Mouse (Mus musculus) stomach, embryonic 16.5 days (tissue): Measurements from ENCODE around the gene Arid1a. TPM values are rescaled to one million over a fixed set of nuclear protein-coding genes. Genes with fewer than 3 reads are reported as not detected.
"Not testable (repeated sequence)": the region's sequence is repeated elsewhere in the genome, so short reads cannot be mapped to it uniquely, and the experiment has no call there.

ENCODE experiments used
- ATAC-seq: fragments of 200-750 bp; cut with Nextera tagmentation; 2 replicates; pipeline ENCODE4 v1.8.0; 2017; ENCODE audit warnings: moderate number of reproducible peaks, moderate TSS enrichment; ENCODE audit not compliant: insufficient read depth, low FRiP score
- H3K27ac ChIP-seq: fragments of 300-500 bp; sonication (generic); 2 replicates; pipeline ENCODE4 v1.5.1; 2014; ENCODE audit warnings: low read length
- H3K27me3 ChIP-seq: fragments of 300-500 bp; sonication (generic); 2 replicates; pipeline ENCODE4 v1.6.1; 2014; ENCODE audit warnings: low read length, control low read depth, mixed read lengths; ENCODE audit not compliant: control insufficient read depth, insufficient read depth
- H3K36me3 ChIP-seq: fragments of 300-500 bp; sonication (generic); 2 replicates; pipeline ENCODE4 v1.6.1; 2014; ENCODE audit warnings: low read length; ENCODE audit not compliant: control insufficient read depth, insufficient read depth
- H3K4me1 ChIP-seq: fragments of 300-500 bp; sonication (generic); 2 replicates; pipeline ENCODE4 v1.6.1; 2014; ENCODE audit warnings: low read length, control low read depth, mixed read lengths; ENCODE audit not compliant: control insufficient read depth, insufficient read depth
- H3K4me2 ChIP-seq: fragments of 300-500 bp; sonication (generic); 2 replicates; pipeline ENCODE4 v1.6.1; 2014; ENCODE audit warnings: low read depth, low read length, mixed read lengths
- H3K4me3 ChIP-seq: fragments of 300-500 bp; sonication (generic); replicated peaks from 2 replicates; pipeline ENCODE4 v1.5.1; 2014; ENCODE audit warnings: mild to moderate bottlenecking, low read length
- H3K9ac ChIP-seq: fragments of 300-500 bp; sonication (generic); 2 replicates; pipeline ENCODE4 v1.6.1; 2014; ENCODE audit warnings: low read length
- H3K9me3 ChIP-seq: fragments of 300-500 bp; sonication (generic); replicated peaks from 2 replicates; pipeline ENCODE4 v1.6.1; 2016; ENCODE audit warnings: low read length, control low read depth; ENCODE audit not compliant: control insufficient read depth
- WGBS: fragments of 180-500 bp; shearing (Covaris S2); extraction: QIAGEN DNeasy Blood & Tissue Kit; methylation state at CpG from one replicate; pipeline ENCODE4 v1.1.7; 2014; 5-methylcytosine and 5-hydroxymethylcytosine counted together
- polyA plus RNA-seq: library from polyadenylated mRNA; unstranded; fragments of >200 nt; fragmentation: Nextera tagmentation; extraction: Ambion mirVana; gene quantifications from 2 replicates; pipeline ENCODE4 v1.2.1, GENCODE M21; 2015

Gene Arid1a
- polyA plus RNA-seq, 1 experiment from 2014 or later = 26.1 TPM

DNA sequence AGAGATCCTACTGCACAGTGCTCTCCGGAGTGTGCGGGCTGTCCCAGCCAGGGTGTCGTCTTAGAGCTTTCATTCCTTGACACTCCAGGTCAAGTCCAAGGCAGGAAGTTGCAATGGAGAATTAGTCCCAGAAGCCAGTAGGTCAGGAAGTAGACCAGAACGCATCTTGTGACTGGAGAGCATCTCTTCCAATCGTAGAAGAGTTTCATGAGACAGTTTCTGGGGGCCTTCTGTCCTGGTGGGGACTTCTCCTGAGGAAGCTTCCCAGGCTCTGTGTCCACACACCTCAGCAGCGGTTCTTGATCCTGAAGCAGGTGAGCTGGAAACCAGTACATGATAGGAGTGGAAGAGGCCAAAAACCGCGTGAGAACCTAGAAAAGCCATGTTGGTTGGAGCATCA is 94.1 kb downstream of the Arid1a start:
- H3K9me3 ChIP-seq = no peaks in the 10 kb centered on the region
- no peak for ATAC-seq
- whole genome bisulfite sequencing = 88% methylated on average over 8 of the region's 8 CpGs

DNA sequence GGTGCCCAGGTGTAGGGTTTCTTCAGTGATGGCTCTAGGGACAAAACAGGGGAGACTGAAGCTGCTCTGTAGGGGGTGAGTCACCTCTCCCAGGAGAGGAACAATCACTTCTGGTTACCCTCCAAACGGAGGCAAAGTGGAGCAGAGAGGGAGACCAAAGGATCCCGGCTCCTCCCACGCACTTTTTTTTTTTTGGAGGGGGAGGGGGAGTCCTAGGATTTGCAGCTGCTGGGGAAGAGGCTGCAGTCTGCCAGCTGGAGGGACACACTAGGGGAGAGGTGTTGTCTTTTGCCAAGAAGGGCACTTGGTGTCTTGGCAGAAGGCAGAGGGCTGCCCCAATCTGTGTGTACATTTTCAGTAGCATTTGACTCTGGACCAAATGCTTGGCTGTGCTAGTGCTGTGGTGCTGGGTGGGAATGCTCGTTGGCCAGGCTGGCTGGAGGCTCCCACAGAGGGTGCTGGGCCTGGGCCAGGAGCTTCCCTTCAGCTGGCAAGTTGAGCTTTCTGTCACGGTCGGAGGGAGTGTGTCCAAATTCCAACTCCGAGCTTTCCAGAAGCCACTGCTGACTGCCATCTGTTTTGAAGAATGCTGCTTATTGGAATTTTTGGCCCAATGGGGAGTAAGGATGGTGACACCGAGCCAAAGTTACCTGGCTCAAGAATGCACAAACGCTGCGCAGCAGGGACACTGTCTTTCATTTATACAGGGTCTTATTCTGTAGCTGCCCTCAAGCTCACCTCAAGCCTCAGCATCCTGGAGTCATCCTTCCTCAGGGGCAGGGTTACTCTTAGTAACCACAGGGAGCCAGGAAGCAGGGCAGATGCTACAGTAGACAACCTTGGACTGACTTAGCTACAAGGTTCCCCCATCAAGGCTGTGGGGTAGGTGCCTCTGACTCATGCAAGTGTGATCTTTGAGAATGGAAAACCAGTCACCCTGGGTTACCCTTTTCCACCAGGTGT is 96.1 kb downstream of the Arid1a start:
- Histone ChIP-seq H3K27me3 (no peaks in the 10 kb centered on the region), H3K9ac (peak overlapping the region; percentile 64), H3K27ac (peak overlapping the region; percentile 93), H3K4me1 (peaks cover 44% of the 10 kb centered on the region), H3K4me3 (peak overlapping the region; percentile 32), H3K4me2 (peak overlapping the region; percentile 48), H3K36me3 (no peaks in the 10 kb centered on the region), H3K9me3 (no peaks in the 10 kb centered on the region)
- WGBS = 9% methylated on average over 10 of the region's 10 CpGs
- peak; percentile 45 for ATAC-seq

More for the DNA sequence above, 94.1 kb downstream of the Arid1a start:
- H3K27ac ChIP-seq = no peak overlapping the region
- H3K27me3 ChIP-seq = no peaks in the 10 kb centered on the region
- H3K4me1 ChIP-seq = peaks cover 47% of the 10 kb centered on the region
- H3K9ac ChIP-seq = no peak overlapping the region
- no peak overlapping the region for H3K4me3 ChIP-seq
- H3K4me2 ChIP-seq = no peak overlapping the region
- no peaks in the 10 kb centered on the region for H3K36me3 ChIP-seq

DNA sequence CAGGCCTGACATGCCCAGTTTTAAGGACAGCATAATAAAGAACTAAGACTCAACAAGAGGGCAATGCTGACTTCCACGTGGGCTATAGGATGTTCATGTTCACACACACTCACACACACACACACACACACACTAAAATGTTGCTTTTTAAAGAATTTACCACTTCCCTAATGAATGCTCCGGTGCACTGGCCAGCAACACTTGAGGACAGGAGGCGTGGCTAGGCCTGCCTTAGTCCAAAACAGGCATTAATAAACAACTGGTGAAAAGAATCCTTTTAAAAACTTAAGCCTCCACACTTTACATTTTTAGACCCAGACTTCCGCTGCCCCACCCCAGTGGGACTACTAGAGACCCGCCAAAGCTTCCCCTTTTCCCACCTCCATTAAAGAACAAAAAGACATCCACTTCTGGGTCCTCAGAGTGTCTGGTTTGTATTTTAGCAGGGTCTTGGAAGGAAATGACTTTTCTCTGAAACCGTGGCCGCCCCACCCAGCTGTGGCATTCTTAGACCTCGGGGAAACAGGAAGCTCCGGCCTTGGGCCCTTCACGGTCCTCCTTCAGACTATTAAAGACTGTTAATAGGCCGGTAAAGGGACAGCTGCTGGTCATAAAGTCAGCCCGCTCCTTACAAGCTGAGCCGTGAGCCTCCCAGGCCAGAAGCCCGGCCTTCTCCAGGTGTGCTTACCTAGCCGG is 96.9 kb downstream of the Arid1a start:
- peak overlapping the region; percentile 93 for H3K27ac ChIP-seq
- H3K27me3 ChIP-seq = no peaks in the 10 kb centered on the region
- 9% methylated on average over 15 of the region's 15 CpGs for WGBS
- peaks cover 38% of the 10 kb centered on the region for H3K4me1 ChIP-seq
- H3K4me3 ChIP-seq = peak overlapping the region; percentile 32
- no peaks in the 10 kb centered on the region for H3K36me3 ChIP-seq
- peak overlapping the region; percentile 48 for H3K4me2 ChIP-seq
- H3K9me3 ChIP-seq = no peaks in the 10 kb centered on the region
- ATAC-seq = peak; percentile 30
- peak overlapping the region; percentile 64 for H3K9ac ChIP-seq

DNA sequence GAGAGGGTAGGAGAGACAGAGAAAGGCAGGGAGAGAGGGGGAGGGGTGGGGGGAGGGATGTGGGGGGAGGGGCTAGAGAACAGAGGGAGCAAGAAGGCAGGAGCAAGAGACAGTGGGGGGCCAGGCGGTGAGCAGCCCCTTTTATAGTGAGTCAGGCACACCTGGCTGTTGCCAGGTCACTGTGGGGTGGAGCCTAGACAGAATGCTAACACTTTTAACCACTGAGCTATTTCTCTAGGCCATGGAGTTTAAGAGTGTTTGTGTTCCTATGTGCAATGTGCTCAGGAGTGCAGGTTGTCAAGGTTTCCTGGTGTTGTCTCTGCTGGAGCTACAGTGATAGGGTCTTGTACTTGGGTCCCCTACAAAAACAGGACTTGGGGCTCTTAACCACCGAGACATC is 97.8 kb downstream of the Arid1a start:
- no peaks in the 10 kb centered on the region for H3K9me3 ChIP-seq
- peak overlapping the region; percentile 48; the same call in 1 of the 2 replicates for H3K4me2 ChIP-seq
- H3K4me1 ChIP-seq = peaks cover 38% of the 10 kb centered on the region
- H3K27me3 ChIP-seq = no peaks in the 10 kb centered on the region
- H3K4me3 ChIP-seq = no peak overlapping the region
- peak overlapping the region; percentile 93 for H3K27ac ChIP-seq
- no peak for ATAC-seq
- 49% methylated on average over 2 of the region's 2 CpGs for WGBS
- no peaks in the 10 kb centered on the region for H3K36me3 ChIP-seq
- H3K9ac ChIP-seq = peak overlapping the region; percentile 50; the same call in 1 of the 2 replicates

DNA sequence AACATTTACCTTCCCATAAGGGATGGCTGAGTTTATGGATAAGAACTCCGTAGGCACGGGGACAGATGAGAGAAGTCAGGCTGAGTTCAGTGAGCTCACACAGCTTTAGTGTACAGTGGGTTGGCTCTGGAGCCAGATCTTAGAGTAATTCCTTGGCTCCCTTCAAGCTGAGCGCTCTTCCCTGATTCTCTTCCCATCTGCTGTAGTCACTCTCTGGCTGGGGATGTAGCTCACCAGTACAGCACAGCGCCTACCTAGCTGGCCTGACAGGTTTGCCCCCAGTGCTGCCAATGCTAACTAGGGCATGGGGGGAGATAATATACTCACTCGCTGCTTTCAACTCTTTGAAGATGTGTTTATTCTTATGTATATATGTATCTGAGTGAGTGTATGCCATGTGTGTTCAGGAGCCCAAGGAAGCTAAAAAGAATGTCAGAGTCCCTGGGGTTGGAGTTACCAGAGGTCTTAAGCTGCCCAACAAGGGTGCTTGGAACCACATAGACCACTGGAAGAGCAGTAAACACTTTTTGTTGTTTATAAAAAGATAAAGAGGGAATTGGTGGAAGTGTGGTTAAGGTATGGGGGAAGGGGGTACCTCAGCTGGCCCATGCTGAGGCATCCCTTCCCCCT is 98.6 kb downstream of the Arid1a start:
- no peak overlapping the region for H3K4me2 ChIP-seq
- H3K36me3 ChIP-seq = no peaks in the 10 kb centered on the region
- no peaks in the 10 kb centered on the region for H3K27me3 ChIP-seq
- no peak for ATAC-seq
- WGBS = 48% methylated on average over 5 of the region's 5 CpGs
- no peaks in the 10 kb centered on the region for H3K9me3 ChIP-seq
- H3K27ac ChIP-seq = no peak overlapping the region
- peaks cover 38% of the 10 kb centered on the region for H3K4me1 ChIP-seq
- no peak overlapping the region for H3K4me3 ChIP-seq
- H3K9ac ChIP-seq = no peak overlapping the region

DNA sequence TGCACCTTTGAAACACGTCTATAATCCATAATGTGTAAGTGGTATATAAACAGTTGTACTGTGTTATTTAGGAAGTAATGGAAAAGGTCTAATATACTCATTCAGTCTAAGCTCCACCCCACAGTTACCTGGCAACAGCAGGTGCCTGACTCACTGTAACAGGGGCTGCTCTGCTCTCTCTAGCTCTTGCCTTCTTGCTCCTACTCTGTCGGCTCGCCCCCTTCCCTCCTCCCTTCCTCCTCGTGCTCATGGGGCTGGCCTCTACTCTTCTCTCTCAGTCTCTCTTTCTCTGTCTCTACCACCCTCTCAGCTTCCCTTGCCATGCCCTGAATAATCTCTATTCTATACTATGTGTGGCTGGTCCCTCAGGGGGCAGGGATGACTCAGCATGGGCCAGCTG is 99.6 kb downstream of the Arid1a start:
- no peak overlapping the region for H3K4me2 ChIP-seq
- no peak for ATAC-seq
- 23% methylated on average over 4 of the region's 4 CpGs for WGBS
- no peaks in the 10 kb centered on the region for H3K36me3 ChIP-seq
- H3K4me3 ChIP-seq = no peak overlapping the region
- no peak overlapping the region for H3K9ac ChIP-seq
- H3K4me1 ChIP-seq = peaks cover 38% of the 10 kb centered on the region
- no peaks in the 10 kb centered on the region for H3K27me3 ChIP-seq
- no peaks in the 10 kb centered on the region for H3K9me3 ChIP-seq
- no peak overlapping the region for H3K27ac ChIP-seq

DNA sequence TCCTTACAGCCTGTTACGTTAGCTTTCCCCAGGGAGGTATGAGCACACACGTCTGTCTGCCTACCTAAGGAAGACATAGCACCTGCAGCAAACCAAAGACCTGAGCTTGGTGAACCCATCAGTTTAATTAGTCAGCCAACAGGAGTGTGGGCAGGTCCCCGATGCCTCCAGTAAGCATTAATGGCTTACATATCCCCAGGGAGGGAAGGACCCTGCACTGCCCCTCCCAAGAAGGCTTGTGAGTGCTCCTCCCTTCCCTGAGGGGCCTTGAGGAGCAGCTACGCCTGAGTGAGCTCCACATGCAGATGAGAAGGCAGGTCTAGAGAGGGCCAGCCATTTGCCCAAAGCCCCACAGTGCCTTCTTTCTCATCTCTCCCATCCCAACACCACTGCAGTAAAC is 100.3 kb downstream of the Arid1a start:
- Histone ChIP-seq H3K27me3 (no peaks in the 10 kb centered on the region), H3K27ac (no peak overlapping the region), H3K4me1 (peaks cover 36% of the 10 kb centered on the region), H3K36me3 (no peaks in the 10 kb centered on the region), H3K4me3 (no peak overlapping the region), H3K4me2 (no peak overlapping the region), H3K9me3 (no peaks in the 10 kb centered on the region), H3K9ac (no peak overlapping the region)
- no peak for ATAC-seq
- WGBS = 59% methylated on average over 4 of the region's 4 CpGs

DNA sequence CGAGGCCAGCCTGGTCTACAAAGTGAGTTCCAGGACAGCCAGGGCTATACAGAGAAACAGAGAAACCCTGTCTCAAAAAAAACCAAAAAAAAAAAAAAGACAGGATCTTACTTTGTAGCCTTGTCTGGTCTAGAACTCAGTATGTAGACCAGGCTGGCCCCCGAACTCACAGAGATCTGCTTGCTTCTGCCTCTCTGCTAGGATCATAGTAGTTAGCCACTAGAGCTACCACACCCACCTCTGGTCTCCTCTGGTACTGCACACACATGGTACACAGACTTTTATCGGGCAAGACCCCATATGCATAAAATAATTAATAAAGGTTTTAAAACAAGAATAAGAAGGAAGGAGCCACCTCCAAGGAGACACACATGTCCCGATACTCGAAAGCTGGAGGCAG is 102.5 kb downstream of the Arid1a start:
- not testable (repeated sequence) for H3K36me3 ChIP-seq
- WGBS = 89% methylated on average over 5 of the region's 5 CpGs

DNA sequence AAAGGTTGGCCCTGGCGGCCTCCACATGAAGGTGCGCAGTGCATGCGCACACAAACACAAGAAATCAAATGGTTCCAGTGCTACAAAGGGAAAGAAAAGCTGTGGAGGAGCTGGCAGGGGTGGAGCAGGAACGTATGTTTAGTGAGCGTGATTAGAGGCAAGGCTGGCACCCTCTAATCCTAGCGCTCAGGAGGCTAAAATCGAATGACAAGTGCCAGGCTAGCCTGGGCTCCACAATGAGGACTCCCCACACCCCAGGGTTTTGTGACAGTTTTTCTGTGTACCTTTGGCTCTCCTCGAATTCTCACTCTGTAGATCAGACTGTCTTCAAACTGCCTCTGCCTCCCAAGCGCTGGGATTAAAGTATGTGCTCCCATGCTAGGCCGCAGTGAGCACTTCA is 103.8 kb downstream of the Arid1a start:
- no peak overlapping the region for H3K4me3 ChIP-seq
- no peaks in the 10 kb centered on the region for H3K27me3 ChIP-seq
- WGBS = 73% methylated on average over 10 of the region's 10 CpGs
- H3K27ac ChIP-seq = no peak overlapping the region
- ATAC-seq = no peak
- no peaks in the 10 kb centered on the region for H3K9me3 ChIP-seq
- H3K9ac ChIP-seq = no peak overlapping the region
- H3K36me3 ChIP-seq = no peaks in the 10 kb centered on the region
- H3K4me2 ChIP-seq = no peak overlapping the region
- peaks cover 7% of the 10 kb centered on the region for H3K4me1 ChIP-seq

More for the DNA sequence above, 102.5 kb downstream of the Arid1a start:
- H3K4me3 ChIP-seq, H3K4me2 ChIP-seq, ATAC-seq, H3K9ac ChIP-seq, H3K27ac ChIP-seq, H3K9me3 ChIP-seq, H3K27me3 ChIP-seq: not testable (repeated sequence)
- peaks cover 18% of the 10 kb centered on the region for H3K4me1 ChIP-seq
